Mouse (Mus musculus): ENCODE data around the gene Gm11627. TPM values are rescaled to one million over a fixed set of nuclear protein-coding genes. Genes with fewer than 3 reads are reported as not detected.
A peak's percentile ranks its signal among the peaks of the same experiment; 100 is the strongest.
"Not testable (repeated sequence)": the region's sequence is repeated elsewhere in the genome, so short reads cannot be mapped to it uniquely, and the experiment has no call there.

Gene Gm11627
- polyA plus RNA-seq, 1 experiment = 1.9 TPM

DNA sequence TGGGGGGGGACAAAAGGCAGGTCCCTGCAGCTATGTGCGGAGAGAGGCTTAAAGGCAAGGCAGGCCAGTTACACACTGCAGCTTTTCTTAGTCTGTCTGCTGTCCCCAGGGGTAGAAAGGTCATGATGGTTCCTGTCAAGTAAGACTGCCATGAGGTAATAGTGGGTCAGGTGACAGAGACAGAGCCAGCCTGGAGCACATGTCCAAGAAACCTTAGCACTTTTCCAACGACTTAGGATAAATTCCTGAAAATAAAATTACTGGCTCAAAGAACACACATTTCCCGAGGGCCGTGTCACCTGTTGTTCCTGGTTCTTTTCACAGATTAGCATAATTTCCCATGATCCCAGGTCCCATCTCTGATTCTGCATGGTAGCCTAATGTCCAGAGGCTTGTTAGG is 31.0 kb upstream of the Gm11627 start:
- Histone ChIP-seq H3ac (ENCODE audit: control insufficient read depth, insufficient read length) (no peak overlapping the region), H3K36me3 (ENCODE audit: control insufficient read depth, insufficient read depth) (no peaks in the 10 kb centered on the region), H3K27me3 (ENCODE audit: control insufficient read depth, insufficient read depth, insufficient read length) (no peaks in the 10 kb centered on the region), H3K79me2 (ENCODE audit: control insufficient read depth, insufficient read depth) (peaks cover 23% of the 10 kb centered on the region), H3K4me3 (no peak overlapping the region), H3K4me2 (ENCODE audit: low read depth) (no peak overlapping the region)
- no peak for TF ChIP-seq MAX (IDR thresholded peaks at IDR 0.05; ENCODE audit: low read depth)
- no peak for TF ChIP-seq MYOG (IDR thresholded peaks at IDR 0.05; ENCODE audit: control insufficient read depth in 1 of 3, insufficient read depth in 1 of 3, insufficient read length in 2 of 3, low read depth in 2 of 3)
- TF ChIP-seq MYOD1 (IDR thresholded peaks at IDR 0.05; ENCODE audit: control insufficient read depth in 1 of 3, insufficient read length in 2 of 3, low read depth in 2 of 3) = no peak
- no peak for TF ChIP-seq CEBPB (IDR thresholded peaks at IDR 0.05; ENCODE audit: insufficient read depth, poor library complexity, severe bottlenecking)
- TF ChIP-seq REST (IDR thresholded peaks at IDR 0.05; ENCODE audit: insufficient read depth, insufficient read length) = no peak
- TF ChIP-seq USF1 (IDR thresholded peaks at IDR 0.05; ENCODE audit: low read depth) = no peak
- no peak for TF ChIP-seq SRF (IDR thresholded peaks at IDR 0.05; ENCODE audit: control insufficient read depth, insufficient read length, low read depth)
- no peak for TF ChIP-seq E2F4 (IDR thresholded peaks at IDR 0.05; ENCODE audit: insufficient read depth)
- TF ChIP-seq POLR2AphosphoS2 (IDR thresholded peaks at IDR 0.05; ENCODE audit: insufficient read length, low read depth) = no peak
- TF ChIP-seq POLR2A (IDR thresholded peaks at IDR 0.05; ENCODE audit: insufficient read length, low read depth) = no peak
- no peak for TF ChIP-seq TCF12 (IDR thresholded peaks at IDR 0.05; ENCODE audit: insufficient read depth, poor library complexity, severe bottlenecking)
- TF ChIP-seq TCF3 (IDR thresholded peaks at IDR 0.05; ENCODE audit: insufficient read length, low read depth) = no peak

DNA sequence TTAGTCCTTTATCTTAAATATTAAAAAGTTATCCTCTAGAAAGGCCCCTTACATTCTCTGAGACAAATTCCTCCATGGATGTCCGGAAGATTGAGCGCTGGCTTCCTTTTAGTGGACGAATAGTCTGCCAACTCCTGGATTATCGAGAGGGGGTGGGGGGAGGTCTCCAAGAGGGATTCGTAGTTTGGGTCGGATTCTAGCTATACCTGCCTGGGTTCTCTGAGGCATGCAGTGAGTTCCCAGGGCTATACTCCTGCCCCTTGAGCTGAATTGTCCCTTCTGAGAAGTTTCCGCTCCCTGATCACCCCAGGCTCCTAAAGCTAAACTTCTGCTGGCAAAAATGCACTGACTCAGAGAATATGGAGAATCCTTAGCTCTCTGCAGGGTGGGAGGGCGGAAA is 30.2 kb upstream of the Gm11627 start:
- H3K4me2 ChIP-seq (ENCODE audit: low read depth) = no peak overlapping the region
- no peak overlapping the region for H3K4me3 ChIP-seq

DNA sequence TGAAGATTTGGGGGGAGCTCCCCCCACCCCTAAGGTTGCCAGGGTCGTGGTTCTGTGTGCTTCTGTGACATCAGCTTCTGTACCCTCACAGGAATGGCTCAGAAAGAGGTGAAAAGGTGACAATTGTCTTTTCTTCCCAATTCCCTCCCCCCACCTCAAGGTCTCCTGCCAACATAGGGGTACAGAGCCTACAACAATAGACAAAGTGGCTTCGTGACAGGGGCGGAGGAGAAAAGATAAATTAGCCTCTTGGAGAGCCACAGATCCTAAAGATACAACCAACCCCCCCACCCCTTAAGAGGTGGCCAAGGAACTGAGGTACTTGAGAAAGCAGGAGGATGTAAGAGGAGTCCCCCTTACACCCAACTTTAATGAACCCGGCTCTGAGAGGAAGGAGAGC is 29.4 kb upstream of the Gm11627 start:
- TF ChIP-seq POLR2A (IDR thresholded peaks at IDR 0.05; ENCODE audit: insufficient read length, low read depth) (no peak), CEBPB (IDR thresholded peaks at IDR 0.05; ENCODE audit: insufficient read depth, poor library complexity, severe bottlenecking) (no peak), MYOD1 (IDR thresholded peaks at IDR 0.05; ENCODE audit: control insufficient read depth in 1 of 3, insufficient read length in 2 of 3, low read depth in 2 of 3) (no peak), E2F4 (IDR thresholded peaks at IDR 0.05; ENCODE audit: insufficient read depth) (no peak), MAX (IDR thresholded peaks at IDR 0.05; ENCODE audit: low read depth) (no peak), REST (IDR thresholded peaks at IDR 0.05; ENCODE audit: insufficient read depth, insufficient read length) (no peak), POLR2AphosphoS2 (IDR thresholded peaks at IDR 0.05; ENCODE audit: insufficient read length, low read depth) (no peak), SRF (IDR thresholded peaks at IDR 0.05; ENCODE audit: control insufficient read depth, insufficient read length, low read depth) (no peak), USF1 (IDR thresholded peaks at IDR 0.05; ENCODE audit: low read depth) (no peak)
- no peaks in the 10 kb centered on the region for H3K36me3 ChIP-seq (ENCODE audit: control insufficient read depth, insufficient read depth)
- H3ac ChIP-seq (ENCODE audit: control insufficient read depth, insufficient read length) = no peak overlapping the region
- no peak overlapping the region for H3K4me3 ChIP-seq
- peaks cover 29% of the 10 kb centered on the region for H3K79me2 ChIP-seq (ENCODE audit: control insufficient read depth, insufficient read depth)
- H3K27me3 ChIP-seq (ENCODE audit: control insufficient read depth, insufficient read depth, insufficient read length) = no peaks in the 10 kb centered on the region
- H3K4me2 ChIP-seq (ENCODE audit: low read depth) = no peak overlapping the region

More for the DNA sequence above, 30.2 kb upstream of the Gm11627 start:
- no peak for TF ChIP-seq MYOD1 (IDR thresholded peaks at IDR 0.05; ENCODE audit: control insufficient read depth in 1 of 3, insufficient read length in 2 of 3, low read depth in 2 of 3)
- TF ChIP-seq TCF3 (IDR thresholded peaks at IDR 0.05; ENCODE audit: insufficient read length, low read depth) = no peak
- TF ChIP-seq REST (IDR thresholded peaks at IDR 0.05; ENCODE audit: insufficient read depth, insufficient read length) = no peak
- TF ChIP-seq MYOG (IDR thresholded peaks at IDR 0.05; ENCODE audit: control insufficient read depth in 1 of 3, insufficient read depth in 1 of 3, insufficient read length in 2 of 3, low read depth in 2 of 3) = no peak
- TF ChIP-seq SRF (IDR thresholded peaks at IDR 0.05; ENCODE audit: control insufficient read depth, insufficient read length, low read depth) = no peak
- no peak for TF ChIP-seq USF1 (IDR thresholded peaks at IDR 0.05; ENCODE audit: low read depth)
- TF ChIP-seq E2F4 (IDR thresholded peaks at IDR 0.05; ENCODE audit: insufficient read depth) = no peak
- TF ChIP-seq POLR2A (IDR thresholded peaks at IDR 0.05; ENCODE audit: insufficient read length, low read depth) = no peak
- no peak for TF ChIP-seq MAX (IDR thresholded peaks at IDR 0.05; ENCODE audit: low read depth)
- TF ChIP-seq POLR2AphosphoS2 (IDR thresholded peaks at IDR 0.05; ENCODE audit: insufficient read length, low read depth) = no peak
- no peak for TF ChIP-seq CEBPB (IDR thresholded peaks at IDR 0.05; ENCODE audit: insufficient read depth, poor library complexity, severe bottlenecking)
- no peak for TF ChIP-seq TCF12 (IDR thresholded peaks at IDR 0.05; ENCODE audit: insufficient read depth, poor library complexity, severe bottlenecking)
- no peak overlapping the region for H3ac ChIP-seq (ENCODE audit: control insufficient read depth, insufficient read length)
- no peaks in the 10 kb centered on the region for H3K27me3 ChIP-seq (ENCODE audit: control insufficient read depth, insufficient read depth, insufficient read length)
- H3K79me2 ChIP-seq (ENCODE audit: control insufficient read depth, insufficient read depth) = peaks cover 29% of the 10 kb centered on the region
- no peaks in the 10 kb centered on the region for H3K36me3 ChIP-seq (ENCODE audit: control insufficient read depth, insufficient read depth)

DNA sequence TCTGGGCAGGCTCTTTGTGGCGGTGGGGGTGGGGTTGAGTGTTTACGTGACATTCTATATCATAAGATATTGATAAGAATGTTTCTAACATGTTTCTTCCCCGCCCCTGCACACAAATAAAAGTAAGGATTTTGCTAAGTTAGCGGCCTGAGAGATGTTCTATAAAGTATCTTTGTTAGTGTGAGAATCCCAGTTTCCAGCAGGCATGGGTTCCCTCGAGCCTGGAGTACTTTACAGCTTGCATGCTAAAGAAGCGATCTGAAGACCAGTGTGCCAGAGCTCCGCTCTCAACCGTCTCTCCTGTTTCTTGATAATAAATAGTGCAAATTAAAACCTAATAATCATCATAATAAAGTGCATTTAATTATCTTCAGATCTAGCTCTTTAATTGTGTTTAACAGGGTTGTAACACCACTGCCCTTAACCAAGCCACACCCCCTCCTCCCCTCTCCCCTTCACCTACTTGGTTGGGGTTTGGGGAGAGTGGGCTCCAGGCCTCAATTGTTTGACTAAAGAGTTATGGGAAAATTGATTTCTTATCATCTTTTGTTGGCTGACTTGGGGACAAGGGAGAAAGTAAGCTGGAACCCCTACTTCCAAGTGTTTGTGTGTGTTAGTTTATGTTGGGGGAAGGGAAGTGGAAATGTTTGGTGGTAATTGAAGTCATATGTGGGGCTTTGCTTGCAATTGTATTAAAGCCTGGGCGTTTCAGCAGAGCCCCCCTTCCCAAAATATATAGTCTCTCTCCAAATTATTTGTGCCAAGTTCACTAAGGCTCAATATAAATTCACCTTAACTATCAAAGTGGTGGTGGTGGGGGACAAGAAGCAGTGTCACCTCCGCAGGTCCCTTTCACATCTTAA is 28.7 kb upstream of the Gm11627 start:
- no peaks in the 10 kb centered on the region for H3K27me3 ChIP-seq (ENCODE audit: control insufficient read depth, insufficient read depth, insufficient read length)
- peak overlapping the region; percentile 57 for H3K4me2 ChIP-seq (ENCODE audit: low read depth)
- peak overlapping the region; percentile 38 for H3K4me3 ChIP-seq
- TF ChIP-seq POLR2A (IDR thresholded peaks at IDR 0.05; ENCODE audit: insufficient read length, low read depth) (no peak), TCF12 (IDR thresholded peaks at IDR 0.05; ENCODE audit: insufficient read depth, poor library complexity, severe bottlenecking) (no peak), USF1 (IDR thresholded peaks at IDR 0.05; ENCODE audit: low read depth) (no peak), MYOG (IDR thresholded peaks at IDR 0.05; ENCODE audit: control insufficient read depth in 1 of 3, insufficient read depth in 1 of 3, insufficient read length in 2 of 3, low read depth in 2 of 3) (no peak), E2F4 (IDR thresholded peaks at IDR 0.05; ENCODE audit: insufficient read depth) (no peak), MYOD1 (IDR thresholded peaks at IDR 0.05; ENCODE audit: control insufficient read depth in 1 of 3, insufficient read length in 2 of 3, low read depth in 2 of 3) (no peak), MAX (IDR thresholded peaks at IDR 0.05; ENCODE audit: low read depth) (no peak), REST (IDR thresholded peaks at IDR 0.05; ENCODE audit: insufficient read depth, insufficient read length) (no peak), SRF (IDR thresholded peaks at IDR 0.05; ENCODE audit: control insufficient read depth, insufficient read length, low read depth) (no peak), POLR2AphosphoS2 (IDR thresholded peaks at IDR 0.05; ENCODE audit: insufficient read length, low read depth) (no peak)
- H3K79me2 ChIP-seq (ENCODE audit: control insufficient read depth, insufficient read depth) = peaks cover 29% of the 10 kb centered on the region
- no peak overlapping the region for H3ac ChIP-seq (ENCODE audit: control insufficient read depth, insufficient read length)
- H3K36me3 ChIP-seq (ENCODE audit: control insufficient read depth, insufficient read depth) = no peaks in the 10 kb centered on the region

DNA sequence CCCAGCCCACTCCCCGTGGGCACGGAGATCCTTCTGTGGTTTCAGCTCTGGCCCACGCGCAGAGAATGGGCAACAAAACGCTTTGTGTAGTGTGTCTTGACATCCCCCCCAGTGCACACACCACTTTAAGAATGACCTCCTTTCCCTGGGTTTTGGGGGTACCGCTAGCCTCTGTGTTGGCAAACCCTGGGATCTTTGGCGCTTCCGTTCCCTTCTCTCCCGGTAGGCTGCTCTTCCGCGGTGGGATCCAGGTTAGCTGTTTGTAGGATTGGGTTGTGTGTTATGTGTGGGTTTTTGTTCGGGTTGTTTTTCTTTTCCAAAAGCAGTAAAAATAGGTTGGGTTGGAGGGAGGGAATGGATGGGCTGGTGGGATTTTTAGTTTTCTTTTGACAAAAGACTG is 27.9 kb upstream of the Gm11627 start:
- not testable (repeated sequence) for H3K27me3 ChIP-seq (ENCODE audit: control insufficient read depth, insufficient read depth, insufficient read length); H3ac ChIP-seq (ENCODE audit: control insufficient read depth, insufficient read length); H3K36me3 ChIP-seq (ENCODE audit: control insufficient read depth, insufficient read depth)
- H3K4me2 ChIP-seq (ENCODE audit: low read depth) = peak overlapping the region; percentile 90
- peak overlapping the region; percentile 38 for H3K4me3 ChIP-seq
- peaks cover 29% of the 10 kb centered on the region for H3K79me2 ChIP-seq (ENCODE audit: control insufficient read depth, insufficient read depth)

Data from myocyte (in vitro differentiated cells).